9 mouse cellular contexts compared by ENCODE assay signal in genomic region chr16:97292484-97293048, GRCm38 (mm10).
DNase-seq lines count a peak whose midpoint lies in the region; ATAC-seq lines count a peak whose summit lies in the region.
"Had no signal": no experiment of that assay in that cellular context is flagged by ENCODE, and none has a peak within 500 bp of the region (broad histone marks: within the 10 kb centered on the region; RNA-seq: fewer than 3 reads in every experiment).

No protein-coding gene starts in this region.

- H3K4me1 ChIP-seq in megakaryocyte, embryonic 14.5 days, result peaks cover 55% of the 10 kb centered on the region
- peaks cover 20% of the 10 kb centered on the region for H3K4me1 ChIP-seq in hindbrain, embryonic 12.5 days
- H3K4me1 ChIP-seq in limb, embryonic 13.5 days, result peaks cover 3% of the 10 kb centered on the region; the same call in 1 of the 2 replicates

- H3K27me3 ChIP-seq in megakaryocyte, embryonic 14.5 days (replicated peaks), result no peaks in the 10 kb centered on the region
- H3K27me3 ChIP-seq in hindbrain, embryonic 12.5 days, result no peaks in the 10 kb centered on the region
- H3K27me3 ChIP-seq in limb, embryonic 13.5 days, result no peaks in the 10 kb centered on the region

- peak overlapping the region; percentile 67 for H3K27ac ChIP-seq in hindbrain, embryonic 12.5 days
- H3K27ac ChIP-seq in limb, embryonic 13.5 days, result no peak overlapping the region
- H3K27ac ChIP-seq: macrophage had no signal

- DNase-seq in thymus, postnatal 10 days (ENCODE audit: low spot score in 2 of 2), result no peak
- no peak for DNase-seq in T-cell, adult 2 months (ENCODE audit: low spot score)
- DNase-seq in natural killer cell, adult 2 months (ENCODE audit: low spot score in 2 of 2), result no peak
- no peak for DNase-seq in adrenal gland, postnatal 25 days

- peak overlapping the region; percentile 51 for H3K4me2 ChIP-seq in hindbrain, embryonic 12.5 days (replicated peaks)
- H3K4me2 ChIP-seq in limb, embryonic 13.5 days (replicated peaks), result peak overlapping the region; percentile 45

- no peaks in the 10 kb centered on the region for H3K36me3 ChIP-seq in megakaryocyte, embryonic 14.5 days (replicated peaks; ENCODE audit: low read length)
- no peaks in the 10 kb centered on the region for H3K36me3 ChIP-seq in hindbrain, embryonic 12.5 days
- no peaks in the 10 kb centered on the region for H3K36me3 ChIP-seq in limb, embryonic 13.5 days

- ATAC-seq in megakaryocyte, adult 5-6 weeks (ENCODE audit: poor library complexity, severe bottlenecking), result no peak
- ATAC-seq in hindbrain, embryonic 12.5 days (ENCODE audit: low FRiP score), result peak; percentile 76
- ATAC-seq in limb, embryonic 13.5 days (ENCODE audit: low FRiP score, low read depth), result no peak

- H3K9ac ChIP-seq in hindbrain, embryonic 12.5 days, result 0 out of 2 replicates have a peak overlapping the region, but pooled peaks have one; percentile 27
- no peak overlapping the region for H3K9ac ChIP-seq in limb, embryonic 13.5 days

- 5% methylated on average over 10 of the region's 11 CpGs for WGBS in hindbrain, embryonic 12.5 days
- 4% methylated on average over 11 of the region's 11 CpGs for WGBS in limb, embryonic 13.5 days

- peak overlapping the region; percentile 4 for H3K4me3 ChIP-seq in megakaryocyte, embryonic 14.5 days (replicated peaks)
- H3K4me3 ChIP-seq in hindbrain, embryonic 12.5 days, result no peak overlapping the region; the same call in none of the 2 replicates
- 0 out of 2 replicates have a peak overlapping the region, but pooled peaks have one; percentile 8 for H3K4me3 ChIP-seq in limb, embryonic 13.5 days

- H3K9me3 ChIP-seq in megakaryocyte, embryonic 14.5 days, result no peaks in the 10 kb centered on the region
- H3K9me3 ChIP-seq in hindbrain, embryonic 12.5 days (replicated peaks), result no peaks in the 10 kb centered on the region
- H3K9me3 ChIP-seq in limb, embryonic 13.5 days, result no peaks in the 10 kb centered on the region
